Mouse (Mus musculus): Measurements from ENCODE around the gene Galr2.

Galr2 gene

GRCm38 (mm10) chr11:116307019-116307725, 26.4 kb downstream of the Galr2 start, which contains the start of gene Exoc7:
TSS of gene Exoc7 (minus strand) at chr11:116307233.
- no peak for DNase-seq (ENCODE audit: low spot score in 2 of 2)

- DNase-seq (ENCODE audit: low spot score in 2 of 2), result peak in 1 of 2 experiments; percentile 40
Measured at GRCm38 (mm10) chr11:116307762-116308531, 27.2 kb downstream of the Galr2 start.

- no peak for DNase-seq (ENCODE audit: low spot score in 2 of 2)
Measured at GRCm38 (mm10) chr11:116309601-116310000, 28.9 kb downstream of the Galr2 start.

- DNase-seq (ENCODE audit: low spot score in 2 of 2), result no peak
Measured at GRCm38 (mm10) chr11:116311169-116311568, 30.4 kb downstream of the Galr2 start.

GRCm38 (mm10) chr11:116312359-116312758, 31.6 kb downstream of the Galr2 start:
- DNase-seq (ENCODE audit: low spot score in 2 of 2), result no peak

- DNase-seq (ENCODE audit: low spot score in 2 of 2), result peak; percentile 85 to 99
Measured at GRCm38 (mm10) chr11:116318719-116319659, 38.2 kb downstream of the Galr2 start.

- no peak for DNase-seq (ENCODE audit: low spot score in 2 of 2)
Measured at GRCm38 (mm10) chr11:116326963-116327603, 46.3 kb downstream of the Galr2 start.

GRCm38 (mm10) chr11:116329314-116330210, 48.8 kb downstream of the Galr2 start:
- no peak for DNase-seq (ENCODE audit: low spot score in 2 of 2)

GRCm38 (mm10) chr11:116330211-116330518, 49.4 kb downstream of the Galr2 start:
- no peak for DNase-seq (ENCODE audit: low spot score in 2 of 2)

- no peak for DNase-seq (ENCODE audit: low spot score in 2 of 2)
Measured at GRCm38 (mm10) chr11:116332232-116332982, 51.7 kb downstream of the Galr2 start.

- no peak for DNase-seq (ENCODE audit: low spot score in 2 of 2)
Measured at GRCm38 (mm10) chr11:116332983-116333270, 52.2 kb downstream of the Galr2 start.
